Mouse (Mus musculus) spleen, adult 2 months (tissue): ENCODE measurements around the gene Etl4. TPM values are rescaled to one million over a fixed set of nuclear protein-coding genes. Genes with fewer than 3 reads are reported as not detected.

Source experiments
- DNase-seq, 2 experiments: peaks; one replicate each; pipeline versions ENCODE4 v3.0.0 to v3.0.0-alpha.2; 2012 to 2021; ENCODE audit warnings: low spot score in 2 of 2, low read depth in 1 of 2
- H3K27ac ChIP-seq: fragments of 200-500 bp; 2 replicates; pipeline ENCODE4 v1.5.1; 2012; ENCODE audit warnings: low read length, inconsistent platforms; ENCODE audit not compliant: insufficient read depth
- H3K27me3 ChIP-seq: fragments of 200-500 bp; 2 replicates; pipeline ENCODE4 v1.6.1; 2012; ENCODE audit warnings: mild to moderate bottlenecking, moderate library complexity, low read length, inconsistent platforms; ENCODE audit not compliant: control insufficient read depth, insufficient read depth
- H3K36me3 ChIP-seq: fragments of 200-500 bp; 2 replicates; pipeline ENCODE4 v1.6.1; 2012; ENCODE audit warnings: mild to moderate bottlenecking, low read length, inconsistent platforms; ENCODE audit not compliant: control insufficient read depth, insufficient read depth
- H3K4me1 ChIP-seq: fragments of 200-500 bp; 2 replicates; pipeline ENCODE4 v1.6.1; 2011; ENCODE audit warnings: inconsistent platforms; ENCODE audit not compliant: control insufficient read depth, insufficient read depth, insufficient read length
- H3K4me3 ChIP-seq: fragments of 200-500 bp; 2 replicates; pipeline ENCODE4 v1.5.1; 2011; ENCODE audit warnings: mild to moderate bottlenecking, inconsistent platforms; ENCODE audit not compliant: insufficient read depth, insufficient read length; ENCODE audit errors: extremely low read depth
- CTCF ChIP-seq: fragments of 200-500 bp; IDR thresholded peaks from 2 replicates; pipeline ENCODE4 v1.5.1; 2011; ENCODE audit warnings: mild to moderate bottlenecking, inconsistent platforms; ENCODE audit not compliant: insufficient read depth, insufficient read length, insufficient replicate concordance; ENCODE audit errors: extremely low read depth
- POLR2A ChIP-seq: fragments of 200-500 bp; IDR thresholded peaks from 2 replicates; pipeline ENCODE4 v1.6.1; 2011; ENCODE audit warnings: low read depth, low read length, inconsistent platforms
- WGBS: fragments of 180-500 bp; shearing (Covaris S2); methylation state at CpG from one replicate; pipeline ENCODE4 v1.1.7; 2018; 5-methylcytosine and 5-hydroxymethylcytosine counted together
- polyA plus RNA-seq: library from polyadenylated mRNA; depleted of rRNA; stranded (reverse); fragments of >200 nt; gene quantifications from 2 replicates; pipeline ENCODE4 v1.2.3, GENCODE M21; 2012

The Etl4 gene
- polyA plus RNA-seq, 1 experiment: 5.3 TPM

GRCm38 (mm10) chr2:20525879-20526593, 616.5 kb downstream of the Etl4 start:
- Histone ChIP-seq H3K36me3 (no peaks in the 10 kb centered on the region), H3K27ac (no peak overlapping the region), H3K4me3 (no peak overlapping the region), H3K27me3 (no peaks in the 10 kb centered on the region), H3K4me1 (no peaks in the 10 kb centered on the region)
- TF ChIP-seq POLR2A: no peak
- TF ChIP-seq CTCF: no peak
- WGBS: 54% methylated on average over 4 of the region's 4 CpGs
- no peak for DNase-seq

DNA sequence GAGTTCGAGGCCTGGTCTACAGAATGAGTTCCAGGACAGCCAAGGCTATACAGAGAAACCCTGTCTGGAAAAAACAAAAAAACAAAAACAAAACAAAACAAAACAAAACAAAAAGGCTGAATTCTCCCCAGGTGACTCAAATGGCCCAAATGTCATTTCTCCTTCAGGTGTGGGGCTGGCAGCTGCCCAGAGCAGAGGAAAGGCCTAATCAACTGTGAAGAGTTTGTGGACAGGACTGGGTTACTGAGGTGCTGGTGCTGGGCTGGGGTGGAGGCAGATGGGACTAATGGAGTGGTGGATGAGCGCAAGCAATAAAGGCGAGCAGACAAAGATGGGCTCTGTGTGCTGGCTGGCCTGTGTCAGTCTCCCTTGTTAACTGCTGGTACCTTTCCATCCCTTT, 617.3 kb downstream of the Etl4 start:
- Histone ChIP-seq H3K4me3 (no peak overlapping the region), H3K4me1 (no peaks in the 10 kb centered on the region), H3K27ac (no peak overlapping the region), H3K27me3 (no peaks in the 10 kb centered on the region), H3K36me3 (no peaks in the 10 kb centered on the region)
- WGBS: 93% methylated on average over 3 of the region's 3 CpGs
- TF ChIP-seq POLR2A (no peak), CTCF (no peak)
- no peak for DNase-seq

DNA sequence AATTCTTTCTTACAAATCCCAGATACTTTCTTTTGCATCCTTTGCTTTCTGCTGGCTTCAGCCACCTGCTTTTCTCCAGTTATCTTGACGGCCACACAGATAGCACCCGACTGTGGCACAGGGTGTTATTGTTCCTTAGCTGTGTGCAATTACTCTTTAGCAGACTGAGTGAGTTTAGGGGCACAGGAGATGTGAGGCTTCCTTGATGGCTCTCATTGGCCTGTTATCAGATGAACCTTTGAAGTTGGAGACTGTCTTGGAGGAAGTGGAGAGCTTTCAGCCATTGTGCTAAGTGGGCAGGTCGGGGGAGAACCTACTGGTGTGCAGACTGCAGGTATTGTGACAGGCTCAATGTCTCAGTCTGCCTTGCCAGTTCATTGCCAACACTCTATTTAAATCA, 623.0 kb downstream of the Etl4 start:
- no peak overlapping the region for H3K4me3 ChIP-seq
- WGBS: 48% methylated on average over 3 of the region's 3 CpGs
- DNase-seq: no peak
- no peaks in the 10 kb centered on the region for H3K27me3 ChIP-seq
- no peaks in the 10 kb centered on the region for H3K4me1 ChIP-seq
- no peaks in the 10 kb centered on the region for H3K36me3 ChIP-seq
- TF ChIP-seq CTCF (no peak), POLR2A (no peak)
- H3K27ac ChIP-seq: no peak overlapping the region

DNA sequence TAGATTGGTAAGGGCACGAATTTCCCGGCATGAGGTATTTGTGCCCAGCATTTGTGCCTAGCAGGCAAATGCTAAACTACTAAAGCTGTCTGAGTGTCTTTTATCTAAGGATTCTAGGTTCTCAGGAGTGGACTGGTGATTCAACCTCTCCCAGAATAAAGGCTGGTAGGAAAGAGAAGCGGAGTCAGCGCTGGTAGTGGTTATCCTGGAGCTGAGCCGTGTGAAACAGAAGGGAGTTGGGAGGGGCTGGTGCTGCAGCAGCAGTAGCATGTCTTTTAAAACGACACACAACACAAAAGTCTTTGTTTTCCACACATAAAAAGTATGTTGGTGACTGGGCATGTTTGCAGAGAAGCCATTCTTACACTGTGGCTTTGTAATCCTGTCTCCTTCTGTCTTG, 628.2 kb downstream of the Etl4 start:
- H3K36me3 ChIP-seq: no peaks in the 10 kb centered on the region
- 81% methylated on average over 6 of the region's 6 CpGs for WGBS

DNA sequence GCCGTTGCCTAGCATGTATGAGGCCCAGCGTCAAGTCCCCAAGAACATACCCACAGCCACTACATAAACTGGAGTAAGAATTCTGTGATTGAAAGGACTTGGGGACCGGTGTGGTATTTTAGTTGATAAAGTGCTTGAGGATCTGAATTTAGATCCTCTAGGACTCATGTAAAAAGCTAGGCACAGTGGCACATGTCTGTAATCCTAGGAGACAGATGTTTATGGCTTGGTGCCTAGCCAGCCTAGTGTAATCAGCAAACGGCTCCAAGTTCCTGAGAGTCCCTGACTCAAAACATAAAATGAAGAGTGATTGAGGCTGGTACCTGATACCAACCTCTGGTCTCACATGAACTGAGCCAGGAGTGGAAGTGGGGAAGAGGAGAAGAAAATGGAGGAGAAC, 629.3 kb downstream of the Etl4 start:
- 84% methylated on average over 4 of the region's 4 CpGs for WGBS
- no peak for TF ChIP-seq CTCF
- TF ChIP-seq POLR2A: no peak
- no peaks in the 10 kb centered on the region for H3K27me3 ChIP-seq
- no peak overlapping the region for H3K4me3 ChIP-seq
- H3K36me3 ChIP-seq: no peaks in the 10 kb centered on the region
- no peak for DNase-seq
- no peak overlapping the region for H3K27ac ChIP-seq
- no peaks in the 10 kb centered on the region for H3K4me1 ChIP-seq

More for the DNA sequence above, 628.2 kb downstream of the Etl4 start:
- no peaks in the 10 kb centered on the region for H3K4me1 ChIP-seq
- no peak overlapping the region for H3K4me3 ChIP-seq
- H3K27ac ChIP-seq: no peak overlapping the region
- no peaks in the 10 kb centered on the region for H3K27me3 ChIP-seq
- DNase-seq: no peak
- no peak for TF ChIP-seq CTCF
- TF ChIP-seq POLR2A: no peak

GRCm38 (mm10) chr2:20541261-20541660, 631.7 kb downstream of the Etl4 start:
- no peak for DNase-seq
- no peaks in the 10 kb centered on the region for H3K36me3 ChIP-seq
- no peaks in the 10 kb centered on the region for H3K4me1 ChIP-seq
- TF ChIP-seq POLR2A (no peak), CTCF (no peak)
- H3K27me3 ChIP-seq: no peaks in the 10 kb centered on the region
- no peak overlapping the region for H3K4me3 ChIP-seq
- H3K27ac ChIP-seq: no peak overlapping the region

DNA sequence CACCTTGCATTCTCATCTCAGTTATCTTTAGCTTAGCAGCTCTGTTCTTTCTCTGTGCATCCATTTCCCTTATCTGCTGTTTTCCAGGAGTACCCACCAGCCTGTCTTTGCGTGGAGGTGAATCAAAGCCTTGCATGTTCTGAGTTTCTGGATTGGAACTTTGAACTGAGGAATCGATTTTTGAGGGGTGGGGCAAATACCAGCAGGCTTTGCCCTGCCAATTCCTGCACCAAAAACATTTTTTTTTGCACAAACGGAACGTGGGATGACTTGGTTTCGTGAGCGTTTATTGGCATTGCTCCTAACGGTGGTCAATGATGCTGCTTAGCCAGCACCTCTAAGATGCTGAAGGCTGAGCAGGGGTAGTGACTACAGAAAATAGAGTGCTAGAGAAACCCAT, 632.7 kb downstream of the Etl4 start:
- TF ChIP-seq POLR2A (no peak), CTCF (no peak)
- DNase-seq: no peak
- Histone ChIP-seq H3K4me3 (no peak overlapping the region), H3K27me3 (no peaks in the 10 kb centered on the region), H3K27ac (no peak overlapping the region), H3K4me1 (no peaks in the 10 kb centered on the region), H3K36me3 (no peaks in the 10 kb centered on the region)
- 91% methylated on average over 7 of the region's 7 CpGs for WGBS
